Mouse (Mus musculus) midbrain, embryonic 14.5 days (tissue): ENCODE data around the gene Rab11fip4. TPM values are rescaled to one million over a fixed set of nuclear protein-coding genes. Genes with fewer than 3 reads are reported as not detected.

ENCODE experiments used
- ATAC-seq: fragments of 200-750 bp; cut with Nextera tagmentation; 2 replicates; pipeline ENCODE4 v1.8.0; 2017; ENCODE audit warnings: moderate number of reproducible peaks, moderate library complexity; ENCODE audit not compliant: low FRiP score, low TSS enrichment
- DNase-seq: peaks from one replicate; pipeline ENCODE4 v3.0.0-alpha.2; 2015
- H3K27ac ChIP-seq: fragments of 300-500 bp; sonication (generic); replicated peaks from 2 replicates; pipeline ENCODE4 v1.5.1; 2014; ENCODE audit warnings: mild to moderate bottlenecking, low read depth, low read length, moderate library complexity
- H3K27me3 ChIP-seq: fragments of 300-500 bp; sonication (generic); 2 replicates; pipeline ENCODE4 v1.6.1; 2014; ENCODE audit warnings: low read length, control low read depth, mixed read lengths; ENCODE audit not compliant: control insufficient read depth, insufficient read depth
- H3K36me3 ChIP-seq: fragments of 300-500 bp; sonication (generic); 2 replicates; pipeline ENCODE4 v1.6.1; 2014; ENCODE audit warnings: low read length, control low read depth; ENCODE audit not compliant: control insufficient read depth, insufficient read depth
- H3K4me1 ChIP-seq: fragments of 300-500 bp; sonication (generic); 2 replicates; pipeline ENCODE4 v1.6.1; 2014; ENCODE audit warnings: mild to moderate bottlenecking, antibody characterized with exemption, low read length, control low read depth; ENCODE audit not compliant: control insufficient read depth, insufficient read depth
- H3K4me2 ChIP-seq: fragments of 300-500 bp; sonication (generic); 2 replicates; pipeline ENCODE4 v1.6.1; 2014; ENCODE audit warnings: mild to moderate bottlenecking, low read length, moderate library complexity
- H3K4me3 ChIP-seq: fragments of 300-500 bp; sonication (generic); replicated peaks from 2 replicates; pipeline ENCODE4 v1.5.1; 2014; ENCODE audit warnings: low read depth, low read length
- H3K9ac ChIP-seq: fragments of 300-500 bp; sonication (generic); replicated peaks from 2 replicates; pipeline ENCODE4 v1.6.1; 2014; ENCODE audit warnings: mild to moderate bottlenecking, low read length, moderate library complexity
- H3K9me3 ChIP-seq: fragments of 300-500 bp; sonication (generic); 2 replicates; pipeline ENCODE4 v1.6.1; 2016; ENCODE audit warnings: low read length, control low read depth, mixed read lengths; ENCODE audit not compliant: control insufficient read depth
- WGBS: fragments of 180-500 bp; shearing (Covaris S2); extraction: QIAGEN DNeasy Blood & Tissue Kit; methylation state at CpG from one replicate; pipeline ENCODE4 v1.1.7; 2014; 5-methylcytosine and 5-hydroxymethylcytosine counted together
- polyA plus RNA-seq: library from polyadenylated mRNA; unstranded; fragments of >200 nt; fragmentation: Nextera tagmentation; extraction: Ambion mirVana; gene quantifications from 2 replicates; pipeline ENCODE4 v1.2.1, GENCODE M21; 2014

Gene Rab11fip4
- polyA plus RNA-seq, 1 experiment from 2014 or later, result 24.4 TPM

DNA sequence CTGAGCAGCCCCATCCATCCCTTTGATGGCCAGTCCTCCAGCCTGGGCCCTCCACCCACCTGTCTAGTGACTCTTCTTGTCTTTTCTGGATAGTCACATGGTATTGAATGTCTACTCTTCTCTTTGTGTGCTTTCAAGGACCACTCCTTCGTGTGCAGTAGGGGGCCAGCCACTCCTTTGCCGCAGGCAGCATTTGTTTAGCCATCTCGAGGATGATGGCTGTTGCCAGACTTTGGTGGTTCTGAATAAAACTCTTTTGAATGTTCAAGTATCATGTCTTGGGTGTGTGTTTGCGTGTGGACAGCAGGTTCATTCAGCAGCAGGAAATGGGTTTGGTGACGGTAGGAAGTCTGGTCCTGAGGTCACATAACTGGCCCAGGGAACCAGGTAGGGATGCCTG, 140.5 kb downstream of the Rab11fip4 start:
- 89% methylated on average over 5 of the region's 5 CpGs for WGBS
- Histone ChIP-seq H3K27ac (no peak overlapping the region), H3K36me3 (no peaks in the 10 kb centered on the region), H3K4me2 (no peak overlapping the region), H3K4me3 (no peak overlapping the region), H3K9ac (no peak overlapping the region), H3K4me1 (no peaks in the 10 kb centered on the region), H3K9me3 (no peaks in the 10 kb centered on the region), H3K27me3 (no peaks in the 10 kb centered on the region)
- DNase-seq (no peak), ATAC-seq (no peak)

DNA sequence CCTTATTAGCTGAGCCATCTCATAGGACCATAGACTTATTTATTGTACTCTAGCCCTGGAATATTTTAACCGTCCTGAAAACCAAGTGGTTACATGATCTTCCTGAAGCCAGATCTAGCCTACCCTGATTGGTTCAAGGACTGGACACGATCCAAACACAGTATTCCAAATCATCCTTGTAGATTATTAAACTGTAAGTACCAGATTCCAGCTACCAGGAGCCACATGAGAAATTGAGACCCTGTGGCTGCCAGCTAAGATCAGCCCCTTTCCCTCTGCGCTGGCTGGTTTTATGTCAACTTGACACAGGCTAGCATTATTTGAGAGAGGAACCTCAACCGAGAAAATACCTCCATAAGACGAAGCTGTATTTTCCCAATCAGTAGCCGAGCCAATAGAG, 142.0 kb downstream of the Rab11fip4 start:
- 93% methylated on average over 6 of the region's 6 CpGs for WGBS

DNA sequence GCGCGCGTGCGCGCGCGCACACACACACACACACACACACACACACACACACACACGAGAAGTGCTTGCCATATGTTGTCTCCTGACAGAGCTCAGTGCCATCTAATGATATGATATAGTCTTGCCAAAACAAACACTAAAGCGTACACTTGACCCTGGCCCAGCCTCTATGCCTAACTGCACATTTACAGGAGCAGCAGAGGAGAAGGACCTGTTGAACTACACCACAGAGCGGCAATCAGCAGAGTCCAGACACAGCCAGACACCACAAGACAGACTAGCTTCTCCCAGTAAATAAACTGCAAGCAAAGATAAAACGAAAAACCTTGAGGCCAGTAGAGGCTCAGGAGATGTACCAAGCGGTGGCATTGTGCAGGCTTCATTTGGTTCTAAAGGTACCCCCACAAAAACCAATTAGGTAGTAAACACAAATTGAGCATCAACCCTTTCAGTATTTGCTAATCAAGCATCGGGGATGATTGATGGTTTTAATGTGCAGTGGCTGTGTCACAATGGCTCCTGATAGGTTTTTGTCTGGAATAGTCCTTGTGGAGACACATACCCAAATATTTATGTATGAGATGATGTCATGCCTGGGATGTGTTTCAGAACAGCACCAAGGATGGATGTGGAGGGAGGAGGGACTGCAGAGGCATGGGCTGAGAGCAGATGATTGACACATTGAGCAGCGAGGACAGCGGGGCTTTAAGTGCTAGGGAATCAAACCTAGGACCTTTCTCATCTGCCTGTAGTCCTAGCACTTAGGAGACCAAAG, 145.4 kb downstream of the Rab11fip4 start:
- H3K4me2 ChIP-seq, result no peak overlapping the region
- H3K27ac ChIP-seq, result no peak overlapping the region
- no peak overlapping the region for H3K4me3 ChIP-seq
- no peak for ATAC-seq
- 83% methylated on average over 15 of the region's 15 CpGs for WGBS
- no peak overlapping the region for H3K9ac ChIP-seq
- H3K36me3 ChIP-seq, result no peaks in the 10 kb centered on the region
- H3K27me3 ChIP-seq, result no peaks in the 10 kb centered on the region
- H3K9me3 ChIP-seq, result no peaks in the 10 kb centered on the region
- peaks cover 6% of the 10 kb centered on the region for H3K4me1 ChIP-seq
- DNase-seq, result peak; percentile 65

More for the DNA sequence above, 142.0 kb downstream of the Rab11fip4 start:
- H3K4me3 ChIP-seq, result no peak overlapping the region
- H3K9me3 ChIP-seq, result no peaks in the 10 kb centered on the region
- no peaks in the 10 kb centered on the region for H3K36me3 ChIP-seq
- ATAC-seq (no peak), DNase-seq (no peak)
- H3K27me3 ChIP-seq, result no peaks in the 10 kb centered on the region
- H3K4me2 ChIP-seq, result no peak overlapping the region
- no peak overlapping the region for H3K9ac ChIP-seq
- no peak overlapping the region for H3K27ac ChIP-seq
- H3K4me1 ChIP-seq, result peaks cover 6% of the 10 kb centered on the region; the same call in 1 of the 2 replicates

DNA sequence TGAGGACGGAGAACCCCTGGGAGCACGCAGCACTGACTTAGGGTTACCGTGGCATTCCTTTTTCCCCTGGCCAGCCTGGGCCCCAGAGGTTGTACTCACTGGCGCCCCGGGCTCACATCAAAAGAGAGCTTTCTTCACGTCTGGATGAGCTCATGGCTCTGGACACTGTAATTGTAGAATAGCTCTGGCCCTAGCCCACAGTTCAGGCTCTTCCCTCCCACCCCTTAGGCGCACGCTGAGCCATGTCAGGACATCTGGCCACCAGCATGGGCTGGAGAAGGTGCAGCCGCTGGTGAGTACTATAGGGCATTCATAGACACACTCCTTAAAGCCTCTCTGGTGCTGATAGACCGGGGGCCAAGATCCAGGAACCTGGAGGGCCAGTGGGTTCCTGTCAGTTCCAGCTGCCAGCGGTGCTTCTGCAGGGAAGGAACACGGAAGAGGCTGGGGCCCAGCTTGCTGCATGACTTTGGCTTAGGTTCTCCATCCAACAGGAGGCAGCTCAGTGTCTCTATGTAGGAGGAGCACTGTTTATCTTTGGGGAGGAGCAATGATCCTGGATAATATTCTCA, 146.2 kb downstream of the Rab11fip4 start:
- no peaks in the 10 kb centered on the region for H3K9me3 ChIP-seq
- H3K4me2 ChIP-seq, result no peak overlapping the region
- ATAC-seq (no peak), DNase-seq (no peak)
- 68% methylated on average over 12 of the region's 12 CpGs for WGBS
- H3K27ac ChIP-seq, result no peak overlapping the region
- H3K27me3 ChIP-seq, result no peaks in the 10 kb centered on the region
- H3K4me3 ChIP-seq, result no peak overlapping the region
- no peak overlapping the region for H3K9ac ChIP-seq
- no peaks in the 10 kb centered on the region for H3K36me3 ChIP-seq
- H3K4me1 ChIP-seq, result peaks cover 6% of the 10 kb centered on the region

DNA sequence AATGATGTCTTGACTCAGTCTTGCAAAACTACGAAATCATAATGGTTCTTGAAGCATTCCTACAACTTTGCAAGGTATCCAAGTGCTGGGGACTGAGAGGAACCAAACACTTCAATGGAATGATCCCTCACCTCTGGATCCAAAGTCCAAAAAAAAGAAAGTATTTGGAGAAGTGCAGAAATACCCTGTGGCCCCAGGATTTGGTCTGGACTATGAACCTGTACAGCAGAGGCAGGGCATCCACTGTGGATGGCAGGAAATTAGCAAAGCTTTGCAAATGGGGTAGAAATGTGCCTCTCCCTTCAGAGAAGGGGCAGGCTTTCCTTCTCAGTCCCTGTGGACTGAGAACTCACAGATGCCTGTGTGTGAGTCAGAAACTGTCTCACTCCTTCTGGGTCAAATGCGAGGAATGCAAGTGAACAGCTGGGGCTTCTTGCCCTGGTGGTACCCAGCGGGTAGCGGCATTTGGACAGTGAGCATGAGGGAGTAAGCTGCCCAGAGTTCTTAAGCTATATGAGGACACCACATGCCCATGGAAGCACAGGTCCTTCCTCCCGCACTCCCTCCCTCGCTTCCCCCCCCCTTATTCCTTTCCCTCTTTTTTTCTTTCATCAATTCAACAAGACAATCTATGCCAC, 147.0 kb downstream of the Rab11fip4 start:
- Histone ChIP-seq H3K27ac (no peak overlapping the region), H3K4me1 (peaks cover 6% of the 10 kb centered on the region), H3K9me3 (no peaks in the 10 kb centered on the region), H3K36me3 (no peaks in the 10 kb centered on the region), H3K4me3 (no peak overlapping the region), H3K4me2 (no peak overlapping the region), H3K9ac (no peak overlapping the region), H3K27me3 (no peaks in the 10 kb centered on the region)
- no peak for DNase-seq
- WGBS, result 86% methylated on average over 6 of the region's 6 CpGs
- ATAC-seq, result no peak

DNA sequence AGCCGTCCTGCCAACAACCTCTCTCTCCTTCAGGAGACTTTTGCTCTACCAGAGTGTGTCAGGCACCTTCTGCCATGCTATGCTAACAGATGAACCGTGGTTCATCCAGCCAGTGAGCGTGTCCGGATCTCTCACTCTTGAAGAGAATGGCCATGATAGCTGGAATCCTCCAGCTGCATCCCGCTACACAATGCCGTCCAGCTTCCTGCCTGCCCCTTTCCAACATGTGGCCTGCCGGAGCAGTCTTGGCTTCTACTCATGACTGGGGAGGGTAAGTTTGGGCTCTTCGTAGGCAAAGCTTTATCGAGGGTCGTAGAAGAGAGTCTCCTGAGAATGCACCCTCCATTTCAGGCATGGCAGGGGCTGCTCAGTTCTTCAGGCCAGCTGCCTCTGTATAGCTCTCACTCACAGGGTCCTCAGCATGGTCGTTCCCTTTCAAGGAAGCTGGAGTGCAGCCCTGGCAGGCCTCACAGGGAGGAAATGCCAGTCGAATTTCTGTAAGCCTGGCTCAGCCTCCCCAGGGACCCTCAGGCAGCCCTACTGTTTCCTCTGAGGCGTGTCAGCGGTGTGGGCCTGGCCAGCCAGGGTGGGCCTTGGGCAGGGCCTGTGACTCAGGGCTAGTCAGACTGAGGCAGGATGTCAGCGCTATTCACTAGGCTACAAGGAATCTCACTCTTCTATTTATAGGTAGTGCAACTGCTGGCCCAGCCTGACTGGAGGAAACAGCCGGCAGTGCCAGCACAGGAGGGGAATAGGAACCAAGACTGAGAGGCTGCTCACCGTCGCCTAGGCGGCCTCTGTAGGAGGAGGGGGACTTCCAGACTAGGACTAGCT, 147.9 kb downstream of the Rab11fip4 start:
- ATAC-seq, result no peak
- no peaks in the 10 kb centered on the region for H3K9me3 ChIP-seq
- peak; percentile 47 for DNase-seq
- H3K4me2 ChIP-seq, result no peak overlapping the region
- H3K36me3 ChIP-seq, result no peaks in the 10 kb centered on the region
- 79% methylated on average over 19 of the region's 19 CpGs for WGBS
- H3K9ac ChIP-seq, result no peak overlapping the region
- H3K4me1 ChIP-seq, result peaks cover 6% of the 10 kb centered on the region
- no peak overlapping the region for H3K4me3 ChIP-seq
- H3K27ac ChIP-seq, result 0 out of 2 replicates have a peak overlapping the region, but pooled peaks have one; percentile 14
- H3K27me3 ChIP-seq, result no peaks in the 10 kb centered on the region

DNA sequence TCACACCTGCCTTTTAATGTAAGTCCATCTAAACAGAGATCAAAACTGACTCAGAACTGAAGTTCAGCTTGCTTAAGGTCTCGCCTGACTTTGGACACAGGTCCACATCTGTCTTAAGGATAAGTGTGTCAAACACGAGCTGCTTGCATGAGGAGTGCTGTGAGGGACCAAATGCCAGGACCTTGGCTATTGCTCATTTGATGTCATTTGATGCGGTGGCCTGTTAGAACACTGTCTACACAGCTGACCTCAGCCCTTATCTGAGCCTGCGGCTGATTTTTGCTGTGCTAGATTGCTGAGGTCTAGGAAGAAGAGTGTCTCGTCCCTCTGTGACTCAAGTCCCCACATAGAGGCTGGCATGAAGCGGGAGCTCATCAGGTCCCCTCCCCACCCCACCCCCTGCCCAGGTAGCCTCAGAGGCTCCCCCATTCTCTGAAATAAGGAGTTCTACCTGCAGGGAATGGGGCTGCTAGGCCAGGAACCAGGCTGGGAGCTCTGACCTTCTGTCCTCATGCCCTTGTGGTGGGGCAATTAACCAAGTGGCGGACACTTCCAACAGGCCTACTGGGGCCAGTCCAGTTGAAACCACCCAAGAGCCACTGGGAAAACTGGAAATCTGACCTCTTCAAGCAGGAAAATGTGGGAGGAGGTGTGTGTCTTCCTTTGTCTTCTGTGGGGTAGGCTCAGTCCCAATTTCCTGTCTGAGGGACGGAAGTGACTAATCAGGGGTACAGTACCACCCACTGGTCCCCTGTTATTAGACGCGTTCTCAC, 149.9 kb downstream of the Rab11fip4 start:
- Histone ChIP-seq H3K4me3 (no peak overlapping the region), H3K9me3 (no peaks in the 10 kb centered on the region), H3K36me3 (no peaks in the 10 kb centered on the region), H3K4me1 (peaks cover 6% of the 10 kb centered on the region), H3K4me2 (no peak overlapping the region), H3K9ac (no peak overlapping the region), H3K27me3 (no peaks in the 10 kb centered on the region), H3K27ac (no peak overlapping the region)
- DNase-seq (no peak), ATAC-seq (no peak)
- WGBS, result 90% methylated on average over 10 of the region's 10 CpGs

DNA sequence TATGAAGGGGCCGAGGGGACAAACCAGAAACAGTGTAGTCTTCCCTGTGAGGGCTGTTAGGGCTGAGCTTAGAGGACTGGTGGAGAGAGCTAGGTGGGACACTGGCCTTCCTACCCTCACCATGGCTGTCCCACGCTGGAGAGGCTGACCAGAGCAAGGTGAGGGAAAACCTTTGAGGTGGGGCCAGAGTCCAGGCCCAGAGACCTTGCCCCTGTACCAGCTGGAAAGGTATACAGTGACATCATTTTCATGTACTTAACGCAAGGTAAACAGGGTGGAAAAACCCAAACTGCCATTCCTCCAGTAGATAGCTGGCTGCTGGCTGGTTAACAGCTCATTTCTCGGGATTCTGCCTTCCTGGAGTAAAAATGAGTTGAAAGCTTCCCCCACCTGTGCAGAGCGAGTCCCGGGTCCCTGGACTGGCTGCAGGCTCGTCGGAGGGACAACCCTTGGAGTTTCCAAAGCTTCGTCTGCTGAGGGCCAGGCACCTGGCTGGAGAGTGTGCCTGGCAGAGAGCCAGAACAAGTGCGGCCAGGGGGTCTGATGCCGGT, 155.6 kb downstream of the Rab11fip4 start:
- Histone ChIP-seq H3K36me3 (no peaks in the 10 kb centered on the region), H3K4me3 (no peak overlapping the region), H3K27ac (no peak overlapping the region), H3K4me2 (no peak overlapping the region), H3K9me3 (no peaks in the 10 kb centered on the region), H3K9ac (no peak overlapping the region), H3K4me1 (no peaks in the 10 kb centered on the region), H3K27me3 (no peaks in the 10 kb centered on the region)
- DNase-seq (no peak), ATAC-seq (no peak)
- 93% methylated on average over 11 of the region's 11 CpGs for WGBS
